Mouse (Mus musculus) layer of hippocampus, postnatal 36 days (tissue): ENCODE data around the gene Sin3a. TPM values are rescaled to one million over a fixed set of nuclear protein-coding genes. Genes with fewer than 3 reads are reported as not detected.

ENCODE experiments used
- DNase-seq, 2 experiments: peaks; one replicate each; pipeline ENCODE4 v3.0.0; 2022
- total RNA-seq, 2 experiments: library from RNA; stranded (reverse); gene quantifications; 2 replicates each; pipeline ENCODE4 v1.2.3; 2021

Gene Sin3a
- 10 to 100 TPM; 35.5 to 37.1 TPM for total RNA-seq

GRCm38 (mm10) chr9:57071801-57072351 is at the start of gene Sin3a:
Sin3a (plus strand) TSS chr9:57072040.
- DNase-seq, result peak; percentile 71 to 77

GRCm38 (mm10) chr9:57031756-57032155 is 40.1 kb upstream of the Sin3a start:
- no peak for DNase-seq

- DNase-seq, result peak in 1 of 2 experiments; percentile 20
Observed at GRCm38 (mm10) chr9:57056237-57056636, 15.6 kb upstream of the Sin3a start.

- DNase-seq, result no peak
Observed at GRCm38 (mm10) chr9:57064164-57064563, 7.7 kb upstream of the Sin3a start.

GRCm38 (mm10) chr9:57068266-57068665 is 3.6 kb upstream of the Sin3a start:
- DNase-seq, result no peak

- no peak for DNase-seq
Observed at GRCm38 (mm10) chr9:57070262-57070661, 1.6 kb upstream of the Sin3a start.

- DNase-seq, result no peak
Observed at GRCm38 (mm10) chr9:57070800-57071545, 867 bp upstream of the Sin3a start.

- DNase-seq, result no peak
Observed at GRCm38 (mm10) chr9:57072526-57072988, 717 bp downstream of the Sin3a start.

GRCm38 (mm10) chr9:57072989-57073789 is 1.3 kb downstream of the Sin3a start:
- peak; percentile 94 for DNase-seq

GRCm38 (mm10) chr9:57073790-57074094 is 1.9 kb downstream of the Sin3a start:
- no peak for DNase-seq

GRCm38 (mm10) chr9:57074171-57074821 is 2.5 kb downstream of the Sin3a start:
- peak in 1 of 2 experiments; percentile 6 for DNase-seq

GRCm38 (mm10) chr9:57074822-57075603 is 3.2 kb downstream of the Sin3a start:
- peak; percentile 52 to 57 for DNase-seq

- peak; percentile 98 to 99 for DNase-seq
Observed at GRCm38 (mm10) chr9:57075681-57076381, 4.0 kb downstream of the Sin3a start.

- DNase-seq, result peak; percentile 88
Observed at GRCm38 (mm10) chr9:57076701-57077660, 5.1 kb downstream of the Sin3a start.

- no peak for DNase-seq
Observed at GRCm38 (mm10) chr9:57082236-57082635, 10.4 kb downstream of the Sin3a start.

GRCm38 (mm10) chr9:57117261-57117755 is 45.5 kb downstream of the Sin3a start:
- DNase-seq, result no peak

GRCm38 (mm10) chr9:57129641-57130040 is 57.8 kb downstream of the Sin3a start:
- DNase-seq, result no peak

- peak; percentile 88 to 91 for DNase-seq
Observed at GRCm38 (mm10) chr9:57130577-57131433, 59.0 kb downstream of the Sin3a start, which contains the start of gene Man2c1. Man2c1 (plus strand) TSS chr9:57130690.

- no peak for DNase-seq
Observed at GRCm38 (mm10) chr9:57137246-57137645, 65.4 kb downstream of the Sin3a start.
